Mouse (Mus musculus) MEL (cell line): ENCODE data around the gene Ccr4. TPM values are rescaled to one million over a fixed set of nuclear protein-coding genes. Genes with fewer than 3 reads are reported as not detected.

ENCODE experiments used
- DNase-seq: peaks from one replicate; pipeline ENCODE4 v3.0.0; 2011; ENCODE audit warnings: low read depth, low spot score
- H3K27ac ChIP-seq: 2 replicates; pipeline ENCODE4 v1.5.1; 2012; ENCODE audit warnings: low read depth, mild to moderate bottlenecking, control low read depth, low read length, moderate library complexity; ENCODE audit not compliant: control insufficient read depth
- H3K27me3 ChIP-seq, 2 experiments: fragments of 150-350 bp in 1 of 2; sonication (generic) in 1 of 2; 2 replicates each; pipeline ENCODE4 v1.6.1; 2012; ENCODE audit warnings: low read length in 2 of 2, mild to moderate bottlenecking in 2 of 2, improper control_type of control experiment in 1 of 2, moderate library complexity in 1 of 2; ENCODE audit not compliant: insufficient read depth in 2 of 2, control insufficient read depth in 1 of 2
- H3K36me3 ChIP-seq, 2 experiments: 2 replicates each; pipeline ENCODE4 v1.6.1; 2012 to 2014; ENCODE audit warnings: low read length in 2 of 2, improper control_type of control experiment in 1 of 2, inconsistent platforms in 1 of 2, mild to moderate bottlenecking in 1 of 2; ENCODE audit not compliant: insufficient read depth in 2 of 2, control insufficient read depth in 1 of 2
- H3K4me1 ChIP-seq, 2 experiments: fragments of 150-350 bp in 1 of 2; sonication (generic) in 1 of 2; 2 replicates each; pipeline ENCODE4 v1.6.1; 2012; ENCODE audit warnings: low read length in 2 of 2, improper control_type of control experiment in 1 of 2, mild to moderate bottlenecking in 1 of 2; ENCODE audit not compliant: insufficient read depth in 2 of 2, control insufficient read depth in 1 of 2
- H3K4me3 ChIP-seq, 2 experiments: fragments of 150-350 bp in 1 of 2; sonication (generic) in 1 of 2; 2 replicates each; pipeline ENCODE4 v1.5.1; 2012; ENCODE audit warnings: low read depth in 2 of 2, low read length in 2 of 2, mild to moderate bottlenecking in 2 of 2, moderate library complexity in 2 of 2, control low read depth in 1 of 2, improper control_type of control experiment in 1 of 2; ENCODE audit not compliant: control insufficient read depth in 1 of 2, insufficient read depth in 1 of 2
- H3K79me2 ChIP-seq: 2 replicates; pipeline ENCODE4 v1.6.1; 2012; ENCODE audit warnings: mild to moderate bottlenecking, low read length, moderate library complexity; ENCODE audit not compliant: control insufficient read depth, poor library complexity, insufficient read depth
- H3K9ac ChIP-seq: 2 replicates; pipeline ENCODE4 v1.6.1; 2012; ENCODE audit warnings: low read depth, mild to moderate bottlenecking, control low read depth, low read length, moderate library complexity; ENCODE audit not compliant: control insufficient read depth, poor library complexity, severe bottlenecking
- H3K9me3 ChIP-seq: fragments of 150-350 bp; sonication (generic); replicated peaks from 2 replicates; pipeline ENCODE4 v1.6.1; 2012; ENCODE audit warnings: mild to moderate bottlenecking, low read length, improper control_type of control experiment, moderate library complexity; ENCODE audit not compliant: insufficient read depth
- ZMIZ1 ChIP-seq: IDR thresholded peaks from 2 replicates; pipeline ENCODE4 v1.6.1; 2012; ENCODE audit warnings: low read depth, mild to moderate bottlenecking, inconsistent platforms, low read length, improper control_type of control experiment, moderate library complexity
- polyA plus RNA-seq, 2 experiments: library from polyadenylated mRNA; stranded (reverse) in 1 of 2; unstranded in 1 of 2; fragments of >175 nt in 1 of 2; fragments of >200 nt in 1 of 2; gene quantifications; 2 replicates each; pipeline versions ENCODE4 v1.2.1 to v1.2.4; 2012; ENCODE audit warnings: low replicate concordance in 2 of 2, low read depth in 1 of 2; ENCODE audit not compliant: insufficient read length in 2 of 2, insufficient read depth in 1 of 2, missing spikeins in 1 of 2
- total RNA-seq: library from RNA; depleted of rRNA; stranded (reverse); fragments of 300-350 nt; gene quantifications from 2 replicates; pipeline ENCODE4 v1.2.3, GENCODE M21; 2012; rRNA removed

Gene Ccr4
- total and polyA plus RNA-seq, 3 experiments, result 0.15 TPM; not detected in 2

DNA sequence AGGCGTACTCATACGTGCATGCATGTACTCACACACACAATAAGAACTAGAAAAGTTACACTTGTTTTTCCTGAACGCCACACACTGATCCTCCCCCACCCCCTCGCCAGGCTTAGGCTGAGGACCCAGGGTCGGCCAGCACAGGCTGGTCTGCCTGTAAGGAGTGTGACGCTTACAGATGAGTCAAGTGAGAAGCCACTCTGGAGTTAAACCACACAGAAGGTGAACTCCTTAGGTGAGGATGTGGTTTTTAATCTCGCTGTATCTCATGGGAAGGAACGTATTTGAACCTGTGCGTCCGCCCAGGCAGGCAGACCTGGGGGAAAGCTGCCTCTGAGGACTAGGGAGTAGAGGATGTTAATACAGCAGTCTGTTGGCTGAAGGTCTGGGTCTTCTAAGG lies 64.2 kb downstream of the Ccr4 start:
- no peaks in the 10 kb centered on the region for H3K79me2 ChIP-seq
- no peak for DNase-seq
- no peak overlapping the region for H3K27ac ChIP-seq
- H3K4me3 ChIP-seq, result no peak overlapping the region
- TF ChIP-seq ZMIZ1, result no peak
- no peaks in the 10 kb centered on the region for H3K27me3 ChIP-seq
- no peaks in the 10 kb centered on the region for H3K4me1 ChIP-seq
- no peak overlapping the region for H3K9ac ChIP-seq
- H3K9me3 ChIP-seq, result no peaks in the 10 kb centered on the region
- no peaks in the 10 kb centered on the region for H3K36me3 ChIP-seq

Other genes starting within 250 kb of the Ccr4 start
- gene Bcl2a1c, start 174.8 kb downstream of the Ccr4 start, total RNA-seq, result not detected in 2 replicates
- gene Bcl2a1c, start 174.8 kb downstream of the Ccr4 start, polyA plus RNA-seq, result not detected
- 17.3 and 21.5 TPM in 2 replicates for gene Crtap, start 114.2 kb downstream of the Ccr4 start, total RNA-seq
- gene Crtap, start 114.2 kb downstream of the Ccr4 start, polyA plus RNA-seq, result 10 to 100 TPM in 1 of 2 experiments, not detected in 1; 62.2 TPM
- 7.0 and 8.1 TPM in 2 replicates for gene Glb1, start 103.8 kb downstream of the Ccr4 start, total RNA-seq
- 10 to 100 TPM in 1 of 2 experiments, not detected in 1; 15.7 TPM for gene Glb1, start 103.8 kb downstream of the Ccr4 start, polyA plus RNA-seq
- gene Tmppe, start 103.8 kb downstream of the Ccr4 start, total RNA-seq, result 7.1 and 7.5 TPM in 2 replicates
- 1 to 10 TPM in 1 of 2 experiments, not detected in 1; 9.2 TPM for gene Tmppe, start 103.8 kb downstream of the Ccr4 start, polyA plus RNA-seq
- gene C130032M10Rik, start 10.8 kb upstream of the Ccr4 start, total RNA-seq, result not detected in 2 replicates
- not detected for gene C130032M10Rik, start 10.8 kb upstream of the Ccr4 start, polyA plus RNA-seq
- gene Trim71, start 59.5 kb upstream of the Ccr4 start, total RNA-seq, result not detected in 2 replicates
- gene Trim71, start 59.5 kb upstream of the Ccr4 start, polyA plus RNA-seq, result not detected
- gene Cnot10, start 135.3 kb upstream of the Ccr4 start, total RNA-seq, result 42.4 and 43.3 TPM in 2 replicates
- gene Cnot10, start 135.3 kb upstream of the Ccr4 start, polyA plus RNA-seq, result 100 to 1,000 TPM in 1 of 2 experiments, 10 to 100 TPM in 1; 46.9 to 143 TPM
- gene Dync1li1, start 183.9 kb upstream of the Ccr4 start, total RNA-seq, result 35.2 TPM in 2 replicates
- 10 to 100 TPM in 1 of 2 experiments, not detected in 1; 40.0 TPM for gene Dync1li1, start 183.9 kb upstream of the Ccr4 start, polyA plus RNA-seq
- 17.6 and 21.0 TPM in 2 replicates for gene Cmtm6, start 226.2 kb upstream of the Ccr4 start, total RNA-seq
- gene Cmtm6, start 226.2 kb upstream of the Ccr4 start, polyA plus RNA-seq, result 10 to 100 TPM in 1 of 2 experiments, not detected in 1; 21.7 TPM